Mouse (Mus musculus): ENCODE data around the gene Aoah.

GRCm38 (mm10) chr13:21013659-21014058 is 219.7 kb downstream of the Aoah start:
- TF ChIP-seq POLR2A (IDR thresholded peaks at IDR 0.05; ENCODE audit: borderline replicate concordance, extremely low read depth, insufficient read depth, insufficient read length, poor library complexity, severe bottlenecking), result no peak
- TF ChIP-seq CTCF (IDR thresholded peaks at IDR 0.05; ENCODE audit: borderline replicate concordance, extremely low read depth, insufficient read depth, insufficient read length), result no peak
